Mouse (Mus musculus) neural tube, embryonic 10.5 days (tissue): ENCODE measurements around the gene Ddr2.
"Not testable (repeated sequence)": the region's sequence is repeated elsewhere in the genome, so short reads cannot be mapped to it uniquely, and the experiment has no call there.

ENCODE experiments used
- DNase-seq: peaks from one replicate; pipeline ENCODE4 v3.0.0-alpha.2; 2017; ENCODE audit warnings: low spot score; ENCODE audit errors: extremely low spot score

The Ddr2 gene

GRCm38 (mm10) chr1:170043753-170044152, 66.8 kb downstream of the Ddr2 start:
- no peak for DNase-seq

- no peak for DNase-seq
These were observed 67.6 kb downstream of the Ddr2 start for GRCm38 (mm10) chr1:170042996-170043395.

- no peak for DNase-seq
These were observed 71.2 kb downstream of the Ddr2 start for GRCm38 (mm10) chr1:170039402-170039801.

GRCm38 (mm10) chr1:170035575-170035974, 75.0 kb downstream of the Ddr2 start:
- no peak for DNase-seq

- DNase-seq = no peak
These were observed 75.6 kb downstream of the Ddr2 start for GRCm38 (mm10) chr1:170034961-170035360.

GRCm38 (mm10) chr1:170031656-170032055, 78.9 kb downstream of the Ddr2 start:
- no peak for DNase-seq

- no peak for DNase-seq
These were observed 95.8 kb downstream of the Ddr2 start for GRCm38 (mm10) chr1:170014784-170015183.

GRCm38 (mm10) chr1:170010716-170011505, 99.7 kb downstream of the Ddr2 start:
- no peak for DNase-seq

- no peak for DNase-seq
These were observed 101.3 kb downstream of the Ddr2 start for GRCm38 (mm10) chr1:170009296-170009695.

GRCm38 (mm10) chr1:170008432-170009220, 101.9 kb downstream of the Ddr2 start:
- no peak for DNase-seq

GRCm38 (mm10) chr1:170006516-170006915, 104.0 kb downstream of the Ddr2 start:
- DNase-seq = no peak

- no peak for DNase-seq
These were observed 105.3 kb downstream of the Ddr2 start for GRCm38 (mm10) chr1:170005297-170005696.

- not testable (repeated sequence) for DNase-seq
These were observed 116.7 kb downstream of the Ddr2 start for GRCm38 (mm10) chr1:169993901-169994300.

- DNase-seq = no peak
These were observed 124.4 kb downstream of the Ddr2 start for GRCm38 (mm10) chr1:169986166-169986565.

GRCm38 (mm10) chr1:169977621-169978020, 132.9 kb downstream of the Ddr2 start:
- DNase-seq = no peak

- DNase-seq = no peak
These were observed 138.6 kb downstream of the Ddr2 start for GRCm38 (mm10) chr1:169971998-169972397.

GRCm38 (mm10) chr1:169970936-169971335, 139.6 kb downstream of the Ddr2 start:
- DNase-seq = no peak

GRCm38 (mm10) chr1:169969516-169969886, 141.1 kb downstream of the Ddr2 start:
- no peak for DNase-seq

GRCm38 (mm10) chr1:169968792-169969515, 141.6 kb downstream of the Ddr2 start, which contains the start of gene Hsd17b7:
Gene Hsd17b7 (minus strand): TSS chr1:169969241.
- peak; percentile 98 for DNase-seq

- DNase-seq = no peak
These were observed 157.5 kb downstream of the Ddr2 start for GRCm38 (mm10) chr1:169953106-169953505.

GRCm38 (mm10) chr1:169952636-169953035, 157.9 kb downstream of the Ddr2 start:
- DNase-seq = no peak

- no peak for DNase-seq
These were observed 159.0 kb downstream of the Ddr2 start for GRCm38 (mm10) chr1:169951561-169951960.
